Mouse (Mus musculus) layer of hippocampus, postnatal 10 days (tissue): Measurements from ENCODE around the gene Edc3. TPM values are rescaled to one million over a fixed set of nuclear protein-coding genes. Genes with fewer than 3 reads are reported as not detected.
"Not testable (repeated sequence)": the region's sequence is repeated elsewhere in the genome, so short reads cannot be mapped to it uniquely, and the experiment has no call there.

Experiments used
- DNase-seq, 2 experiments: peaks; one replicate each; pipeline ENCODE4 v3.0.0; 2021; ENCODE audit warnings: low spot score in 2 of 2
- total RNA-seq, 2 experiments: library from RNA; stranded (reverse); gene quantifications; 2 replicates each; pipeline ENCODE4 v1.2.3; 2021

Edc3 gene
- total RNA-seq, 2 experiments from 2014 or later = 14.6 to 16.0 TPM

GRCm38 (mm10) chr9:57698466-57699150 is 9.7 kb upstream of the Edc3 start:
- DNase-seq = no peak

- DNase-seq = no peak
Observed at GRCm38 (mm10) chr9:57706496-57706895, 1.8 kb upstream of the Edc3 start.

DNA sequence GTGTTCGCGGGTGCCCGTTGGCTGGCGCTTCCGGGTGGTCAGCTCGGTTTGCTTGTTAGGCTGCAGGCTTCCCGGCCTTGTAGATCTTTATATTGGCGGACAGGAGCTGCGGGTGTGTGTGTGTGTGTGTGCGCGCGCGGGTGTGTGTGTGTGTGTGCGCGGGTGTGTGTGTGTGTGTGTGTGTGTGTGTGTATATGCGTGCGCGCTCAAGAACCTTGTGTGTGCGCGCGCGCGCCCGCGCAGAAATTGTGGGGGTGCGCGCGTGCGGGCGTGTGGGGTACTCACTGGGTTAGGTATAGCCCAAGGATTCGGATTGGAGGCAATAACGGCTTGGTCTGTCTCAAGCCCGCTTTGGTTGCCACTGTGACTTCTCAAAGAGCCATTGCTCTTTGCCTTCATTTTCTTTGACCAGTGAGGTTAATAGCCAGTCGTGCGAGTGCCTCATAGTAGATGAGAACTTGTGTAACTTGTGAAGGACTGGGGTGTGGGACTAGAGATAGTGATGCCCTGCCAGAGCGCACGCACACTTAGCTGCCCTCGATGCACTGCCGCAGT is 457 bp downstream of the Edc3 start:
- peak; percentile 49 to 62 for DNase-seq

DNA sequence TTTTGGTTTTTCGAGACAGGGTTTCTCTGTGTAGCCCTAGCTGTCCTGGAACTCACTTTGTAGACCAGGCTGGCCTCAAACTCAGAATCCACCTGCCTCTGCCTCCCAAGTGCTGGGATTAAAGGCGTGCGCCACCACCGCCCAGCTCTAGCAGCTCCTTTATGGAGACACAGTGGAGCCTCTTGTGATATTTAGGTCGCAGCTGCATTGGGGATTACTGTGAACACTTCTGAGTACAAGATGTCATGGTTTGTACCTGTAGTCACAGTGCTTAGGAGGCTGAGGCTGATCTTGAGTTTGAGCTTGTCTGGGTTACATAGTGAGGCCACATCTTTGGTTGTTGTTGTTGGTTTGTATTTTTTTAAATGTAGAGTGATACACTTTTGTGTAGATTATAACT is 1.9 kb downstream of the Edc3 start:
- not testable (repeated sequence) for DNase-seq

GRCm38 (mm10) chr9:57712194-57712593 is 3.9 kb downstream of the Edc3 start:
- no peak for DNase-seq

- no peak for DNase-seq
Observed at GRCm38 (mm10) chr9:57718408-57718807, 10.1 kb downstream of the Edc3 start.

DNA sequence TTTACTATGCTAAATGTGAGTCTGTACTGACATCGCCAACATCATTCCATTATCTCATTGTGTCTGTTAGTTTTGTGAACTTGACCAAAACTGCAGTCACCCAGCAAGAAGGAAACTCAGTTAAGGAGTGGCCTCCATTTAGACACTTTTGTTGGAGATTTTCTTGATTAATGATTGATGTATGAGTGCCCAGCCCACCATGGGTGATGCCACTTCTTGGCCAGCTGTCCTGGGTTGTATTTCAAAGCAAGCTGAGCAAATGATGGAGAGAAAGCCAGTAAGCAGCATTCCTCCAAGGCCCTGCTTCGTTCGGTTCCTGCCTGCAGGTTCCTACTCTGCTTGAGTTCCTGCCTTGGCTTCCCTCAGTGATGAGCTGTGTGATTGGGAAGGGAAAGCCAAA is 12.4 kb downstream of the Edc3 start:
- no peak for DNase-seq

DNA sequence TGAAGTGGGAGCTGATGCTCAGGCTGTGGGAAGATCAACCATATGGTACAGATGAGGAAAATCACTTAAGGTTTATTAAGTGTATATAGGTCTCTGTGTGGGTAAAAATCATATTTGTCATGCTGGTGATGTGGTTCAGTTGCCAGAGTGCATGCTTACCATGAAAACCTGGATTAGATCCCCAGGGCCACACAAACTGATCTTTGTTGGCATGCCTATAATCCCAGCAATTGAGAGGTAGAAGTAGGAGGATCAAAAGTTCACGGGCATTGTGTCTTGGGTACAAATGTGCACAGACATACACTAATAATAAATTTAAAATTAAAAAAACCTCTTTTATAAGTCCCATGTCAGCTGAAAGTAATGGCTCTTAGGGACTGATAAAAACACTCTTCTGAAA is 14.0 kb downstream of the Edc3 start:
- DNase-seq = no peak

- DNase-seq = peak; percentile 56 to 67
Observed at GRCm38 (mm10) chr9:57723315-57723715, 15.0 kb downstream of the Edc3 start.

- no peak for DNase-seq
Observed at GRCm38 (mm10) chr9:57723796-57724195, 15.5 kb downstream of the Edc3 start.

- no peak for DNase-seq
Observed at GRCm38 (mm10) chr9:57724701-57725100, 16.4 kb downstream of the Edc3 start.

GRCm38 (mm10) chr9:57728312-57728711 is 20.0 kb downstream of the Edc3 start:
- no peak for DNase-seq

- DNase-seq = no peak
Observed at GRCm38 (mm10) chr9:57733606-57734005, 25.3 kb downstream of the Edc3 start.

GRCm38 (mm10) chr9:57739863-57740262 is 31.5 kb downstream of the Edc3 start:
- no peak for DNase-seq

GRCm38 (mm10) chr9:57744462-57745091 is 36.2 kb downstream of the Edc3 start:
- peak in 1 of 2 experiments; percentile 67 for DNase-seq

- no peak for DNase-seq
Observed at GRCm38 (mm10) chr9:57747067-57747466, 38.7 kb downstream of the Edc3 start.

GRCm38 (mm10) chr9:57748137-57748536 is 39.8 kb downstream of the Edc3 start:
- DNase-seq = peak in 1 of 2 experiments; percentile 65

GRCm38 (mm10) chr9:57748831-57749230 is 40.5 kb downstream of the Edc3 start:
- no peak for DNase-seq

GRCm38 (mm10) chr9:57750901-57751300 is 42.6 kb downstream of the Edc3 start:
- no peak for DNase-seq

DNA sequence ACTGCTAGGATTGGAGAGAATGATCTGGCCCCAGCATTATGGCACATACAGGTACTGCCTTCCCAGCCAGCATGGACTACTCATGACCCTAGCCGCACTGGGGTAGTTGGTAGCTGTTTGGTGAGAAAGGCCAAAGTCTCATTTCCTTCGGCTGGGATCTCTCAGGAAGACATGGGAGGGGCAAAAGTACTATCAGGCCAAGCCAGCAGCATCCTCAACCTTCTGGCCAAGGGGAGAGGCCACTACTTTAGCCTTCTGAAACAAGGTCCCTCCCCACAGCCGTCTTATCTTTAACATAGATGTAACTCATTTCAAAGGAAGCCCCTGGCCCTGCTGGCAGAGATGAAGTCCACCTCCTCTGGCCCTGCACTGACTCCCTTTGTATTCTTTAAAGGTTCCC is 49.2 kb downstream of the Edc3 start:
- DNase-seq = no peak

GRCm38 (mm10) chr9:57758528-57758927 is 50.2 kb downstream of the Edc3 start:
- peak; percentile 76 to 78 for DNase-seq

- peak; percentile 68 to 74 for DNase-seq
Observed at GRCm38 (mm10) chr9:57759289-57759688, 50.9 kb downstream of the Edc3 start.
